Mouse (Mus musculus): Measurements from ENCODE around the gene Fosl1.

- no peak for TF ChIP-seq POLR2A (IDR thresholded peaks at IDR 0.05; ENCODE audit: borderline replicate concordance, low read depth, low read length)
- TF ChIP-seq CTCF (IDR thresholded peaks at IDR 0.05; ENCODE audit: low read depth, low read length): no peak
Observed at GRCm38 (mm10) chr19:5477004-5477667, 29.8 kb downstream of the Fosl1 start.
